Comparison of ENCODE assay signal across 14 mouse cellular contexts in genomic region chr9:40708448-40709140, GRCm38 (mm10). TPM values are rescaled to one million over a fixed set of nuclear protein-coding genes. Genes with fewer than 3 reads are reported as not detected.
DNase-seq lines count a peak whose midpoint lies in the region; ATAC-seq and TF ChIP-seq lines count a peak whose summit lies in the region.
"Had no signal": no experiment of that assay in that cellular context is flagged by ENCODE, and none has a peak within 500 bp of the region (broad histone marks: within the 10 kb centered on the region; RNA-seq: fewer than 3 reads in every experiment).

No protein-coding gene starts in this region.

- no peak overlapping the region for H3K4me2 ChIP-seq in intestine, embryonic 16.5 days (ENCODE audit: low read depth, low read length)
- no peak overlapping the region for H3K4me2 ChIP-seq in intestine, postnatal 0 days (replicated peaks; ENCODE audit: low read depth)
- H3K4me2 ChIP-seq in forebrain, embryonic 16.5 days (ENCODE audit: low read length), result no peak overlapping the region; the same call in 1 of the 2 replicates
- H3K4me2 ChIP-seq in midbrain, embryonic 15.5 days, result no peak overlapping the region
- H3K4me2 ChIP-seq: liver, embryonic 15.5 days had no signal

- WGBS in intestine, embryonic 16.5 days, result 58% methylated on average over 12 of the region's 12 CpGs
- 69% methylated on average over 12 of the region's 12 CpGs for WGBS in intestine, postnatal 0 days
- 25% methylated on average over 12 of the region's 12 CpGs for WGBS in forebrain, embryonic 16.5 days
- WGBS in midbrain, embryonic 15.5 days, result 15% methylated on average over 12 of the region's 12 CpGs

- peaks cover 13% of the 10 kb centered on the region; the same call in 1 of the 2 replicates for H3K4me1 ChIP-seq in intestine, embryonic 16.5 days (ENCODE audit: control insufficient read depth, insufficient read depth, low read length)
- H3K4me1 ChIP-seq in intestine, postnatal 0 days (replicated peaks; ENCODE audit: control insufficient read depth, insufficient read depth, low read length), result no peaks in the 10 kb centered on the region
- peaks cover 25% of the 10 kb centered on the region for H3K4me1 ChIP-seq in forebrain, embryonic 16.5 days (replicated peaks; ENCODE audit: control insufficient read depth, insufficient read depth, low read length)
- H3K4me1 ChIP-seq in midbrain, embryonic 15.5 days, result peaks cover 22% of the 10 kb centered on the region

- intact Hi-C loops in heart, postnatal 14 days (cut with DNase I), result no loop called here

- no peak overlapping the region for H3K4me3 ChIP-seq in intestine, embryonic 16.5 days (ENCODE audit: low read length)
- no peak overlapping the region for H3K4me3 ChIP-seq in intestine, postnatal 0 days (ENCODE audit: low read depth, low read length)
- no peak overlapping the region for H3K4me3 ChIP-seq in forebrain, embryonic 16.5 days (replicated peaks; ENCODE audit: low read length)
- no peak overlapping the region for H3K4me3 ChIP-seq in midbrain, embryonic 15.5 days
- H3K4me3 ChIP-seq: liver, embryonic 15.5 days had no signal

- no peaks in the 10 kb centered on the region; the same call in 1 of the 2 replicates for H3K9me3 ChIP-seq in intestine, embryonic 16.5 days (ENCODE audit: control insufficient read depth, low read length)
- H3K9me3 ChIP-seq in intestine, postnatal 0 days (ENCODE audit: control insufficient read depth), result no peaks in the 10 kb centered on the region
- H3K9me3 ChIP-seq in forebrain, embryonic 16.5 days (ENCODE audit: control insufficient read depth, low read length), result no peaks in the 10 kb centered on the region
- H3K9me3 ChIP-seq in midbrain, embryonic 15.5 days, result no peaks in the 10 kb centered on the region
- H3K9me3 ChIP-seq: liver, embryonic 15.5 days had no signal

- no peaks in the 10 kb centered on the region for H3K36me3 ChIP-seq in intestine, embryonic 16.5 days (ENCODE audit: control insufficient read depth, insufficient read depth, low read length)
- no peaks in the 10 kb centered on the region for H3K36me3 ChIP-seq in intestine, postnatal 0 days (ENCODE audit: control insufficient read depth, insufficient read depth)
- H3K36me3 ChIP-seq in forebrain, embryonic 16.5 days (ENCODE audit: control insufficient read depth, insufficient read depth), result no peaks in the 10 kb centered on the region
- no peaks in the 10 kb centered on the region for H3K36me3 ChIP-seq in midbrain, embryonic 15.5 days (replicated peaks)
- H3K36me3 ChIP-seq: liver, embryonic 15.5 days had no signal

- H3K9ac ChIP-seq in intestine, embryonic 16.5 days (ENCODE audit: low read depth, low read length), result no peak overlapping the region
- no peak overlapping the region for H3K9ac ChIP-seq in intestine, postnatal 0 days (ENCODE audit: low read depth, low read length)
- no peak overlapping the region for H3K9ac ChIP-seq in forebrain, embryonic 16.5 days (replicated peaks; ENCODE audit: low read depth, low read length)
- H3K9ac ChIP-seq in midbrain, embryonic 15.5 days, result no peak overlapping the region
- H3K9ac ChIP-seq: liver, embryonic 15.5 days had no signal

- 0 out of 2 replicates have a peak overlapping the region, but pooled peaks have one; percentile 10 for H3K27ac ChIP-seq in intestine, embryonic 16.5 days (ENCODE audit: low read length)
- H3K27ac ChIP-seq in intestine, postnatal 0 days (ENCODE audit: low read depth, low read length), result no peak overlapping the region
- peak overlapping the region; percentile 16; the same call in 1 of the 2 replicates for H3K27ac ChIP-seq in forebrain, embryonic 16.5 days (ENCODE audit: low read length)
- peak overlapping the region; percentile 66 for H3K27ac ChIP-seq in midbrain, embryonic 15.5 days
- H3K27ac ChIP-seq: liver, embryonic 15.5 days had no signal

- no peaks in the 10 kb centered on the region for H3K27me3 ChIP-seq in intestine, embryonic 16.5 days (replicated peaks; ENCODE audit: control insufficient read depth, insufficient read depth, low read length)
- H3K27me3 ChIP-seq in intestine, postnatal 0 days (replicated peaks; ENCODE audit: control insufficient read depth, insufficient read depth, low read length), result no peaks in the 10 kb centered on the region
- H3K27me3 ChIP-seq in forebrain, embryonic 16.5 days (replicated peaks; ENCODE audit: control insufficient read depth, insufficient read depth, low read length), result no peaks in the 10 kb centered on the region
- no peaks in the 10 kb centered on the region for H3K27me3 ChIP-seq in midbrain, embryonic 15.5 days (replicated peaks)
- H3K27me3 ChIP-seq: liver, embryonic 15.5 days had no signal

- DNase-seq in cerebellum, postnatal 36 days, result peak; percentile 38 to 39
- DNase-seq in heart, postnatal 14 days, result no peak
- no peak for DNase-seq in frontal cortex, postnatal 25 days (ENCODE audit: low spot score in 2 of 2)
- DNase-seq: spleen, adult 18-20 months; thymus, postnatal 36 days had no signal

- no peak for ATAC-seq in intestine, embryonic 16.5 days
- no peak for ATAC-seq in intestine, postnatal 0 days
- ATAC-seq in forebrain, embryonic 16.5 days, result peak; percentile 56
- ATAC-seq in midbrain, embryonic 15.5 days (replicated peaks), result peak; percentile 31; the same call in 1 of the 2 replicates
- no peak for ATAC-seq in megakaryocyte, adult 5-6 weeks (ENCODE audit: poor library complexity, severe bottlenecking)

- TF ChIP-seq CTCF in intestine, postnatal 0 days (IDR thresholded peaks at IDR 0.05; ENCODE audit: low read depth), result no peak

RNA-seq across cellular contexts. Expression of gene Clmp, which starts 22.8 kb away (rescaled TPM):
- 20.9 and 22.2 TPM in 2 replicates for polyA plus RNA-seq in intestine, embryonic 16.5 days (2015; fragmentation: Nextera tagmentation; extraction: Ambion mirVana)
- 23.0 and 25.2 TPM in 2 replicates for polyA plus RNA-seq in intestine, postnatal 0 days (2015; fragmentation: Nextera tagmentation; extraction: Ambion mirVana)
- polyA plus RNA-seq in forebrain, embryonic 16.5 days (2015; fragmentation: Nextera tagmentation; extraction: Ambion mirVana), result 64.7 and 65.5 TPM in 2 replicates
- polyA plus RNA-seq in midbrain, embryonic 15.5 days (2015; fragmentation: Nextera tagmentation; extraction: Ambion mirVana), result 49.0 and 57.0 TPM in 2 replicates
- 0.30 and 1.3 TPM in 2 replicates for total RNA-seq in megakaryocyte, adult 5-6 weeks (2015)
- 0.61 and 1.4 TPM in 2 replicates for total RNA-seq in megakaryocyte, adult 5-6 weeks (2017)
- total RNA-seq in heart, postnatal 14 days (2021), result 1 to 10 TPM; 4.2 to 6.0 TPM
- total RNA-seq: common myeloid progenitor, adult 5-6 weeks had no signal

RNA-seq across cellular contexts. Expression of gene Gm21915, which starts 38.2 kb away (rescaled TPM):
- not detected in 2 replicates for polyA plus RNA-seq in intestine, embryonic 16.5 days (2015; fragmentation: Nextera tagmentation; extraction: Ambion mirVana)
- not detected in 2 replicates for polyA plus RNA-seq in intestine, postnatal 0 days (2015; fragmentation: Nextera tagmentation; extraction: Ambion mirVana)
- not detected in 2 replicates for polyA plus RNA-seq in forebrain, embryonic 16.5 days (2015; fragmentation: Nextera tagmentation; extraction: Ambion mirVana)
- polyA plus RNA-seq in midbrain, embryonic 15.5 days (2015; fragmentation: Nextera tagmentation; extraction: Ambion mirVana), result not detected in 2 replicates
- total RNA-seq in megakaryocyte, adult 5-6 weeks (2015), result not detected in 2 replicates
- not detected in 2 replicates for total RNA-seq in megakaryocyte, adult 5-6 weeks (2017)
- total RNA-seq in heart, postnatal 14 days (2021), result not detected
- total RNA-seq: common myeloid progenitor, adult 5-6 weeks; heart, postnatal 25 days; layer of hippocampus, postnatal 14 days had no signal
- polyA plus RNA-seq: liver, embryonic 15.5 days had no signal

Comparison
In these comparisons a context has a peak if more than half of its experiments do, and no peak if none do; other contexts are left out.
1. ATAC-seq: peak in forebrain, embryonic 16.5 days (single experiment) and midbrain, embryonic 15.5 days (single experiment); none in intestine, embryonic 16.5 days (single experiment), intestine, postnatal 0 days (single experiment) and megakaryocyte, adult 5-6 weeks (single experiment).
2. DNase-seq: peak in cerebellum, postnatal 36 days (2 of 2); none in heart, postnatal 14 days (0 of 2) and frontal cortex, postnatal 25 days (0 of 2).